Mouse (Mus musculus): ENCODE results near the gene Map3k12.

DNA sequence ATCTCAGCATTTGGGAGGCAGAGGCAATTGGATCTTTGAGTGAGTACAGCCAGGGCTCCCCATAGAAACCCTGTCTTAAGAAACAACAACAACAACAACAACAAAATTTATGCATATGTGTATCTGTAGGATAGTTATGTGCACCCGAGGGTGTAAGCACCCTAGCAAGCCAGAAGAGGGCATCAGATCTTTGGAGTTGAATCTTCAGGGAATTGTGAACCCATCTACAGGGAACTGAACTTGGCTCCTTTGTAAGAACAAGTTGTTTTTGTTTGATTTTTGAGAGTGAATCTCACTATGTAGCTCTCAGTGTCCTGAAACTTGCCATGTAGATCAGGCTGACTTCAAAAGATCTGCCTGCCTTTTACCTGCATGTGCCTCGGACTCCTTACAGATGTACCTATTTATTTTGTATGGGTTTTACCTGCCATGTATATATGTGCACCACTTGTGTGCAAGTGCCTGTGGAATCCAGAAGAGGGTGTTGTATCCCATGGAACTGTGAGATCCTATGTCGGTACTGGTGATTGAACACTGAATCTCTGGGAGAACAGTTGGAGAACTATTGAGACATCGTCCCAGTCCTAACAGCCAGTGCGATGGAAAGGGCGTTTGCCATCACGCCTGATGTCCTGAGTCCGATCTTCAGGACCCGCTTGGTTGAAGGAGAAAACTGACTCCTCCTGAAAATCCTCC lies 48.0 kb downstream of the Map3k12 start:
- TF ChIP-seq POLR2A (IDR thresholded peaks at IDR 0.05; ENCODE audit: control insufficient read depth, extremely low read depth, insufficient read depth, low read length, poor library complexity) (no peak), CTCF (IDR thresholded peaks at IDR 0.05; ENCODE audit: borderline replicate concordance, control insufficient read depth, extremely low read depth, insufficient read depth, low read length, poor library complexity) (no peak)

Data from thymus, adult 2 months (tissue).